8 mouse cellular contexts compared by ENCODE assay signal in the genomic region with DNA sequence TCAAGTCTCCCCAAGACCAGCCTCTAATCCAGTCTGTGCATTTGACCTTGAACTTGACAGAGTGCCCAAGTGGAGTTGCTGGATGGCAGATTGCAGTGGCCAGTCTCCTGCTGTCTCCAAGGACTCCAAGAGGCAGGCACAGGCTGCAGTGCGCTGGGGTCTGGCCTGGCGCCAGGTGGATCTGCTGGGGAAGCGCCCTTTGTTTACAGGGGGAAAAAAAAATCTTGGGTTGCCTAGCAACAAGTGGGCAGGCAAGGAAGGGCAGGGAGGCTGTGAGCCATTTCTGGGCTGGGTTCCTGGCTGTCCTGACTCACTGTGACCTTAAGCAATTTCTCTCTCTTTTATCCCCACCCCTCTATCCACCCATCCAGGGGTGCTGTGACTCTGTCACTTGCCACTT. TPM values are rescaled to one million over a fixed set of nuclear protein-coding genes. Genes with fewer than 3 reads are reported as not detected.
DNase-seq lines count a peak whose midpoint lies in the region; ATAC-seq and TF ChIP-seq lines count a peak whose summit lies in the region.
"Had no signal": no experiment of that assay in that cellular context is flagged by ENCODE, and none has a peak within 500 bp of the region (broad histone marks: within the 10 kb centered on the region; RNA-seq: fewer than 3 reads in every experiment).

No protein-coding gene starts in this region.

- no peaks in the 10 kb centered on the region for H3K79me2 ChIP-seq in heart, adult 2 months (replicated peaks; ENCODE audit: control insufficient read depth, insufficient read depth, low read length)

- no peak overlapping the region for H3K27ac ChIP-seq in embryonic facial prominence, embryonic 11.5 days (replicated peaks; ENCODE audit: low read depth, low read length)
- H3K27ac ChIP-seq in heart, adult 2 months, result peak overlapping the region; percentile 65
- peak overlapping the region; percentile 77 for H3K27ac ChIP-seq in midbrain, embryonic 10.5 days (replicated peaks)
- H3K27ac ChIP-seq: limb, embryonic 12.5 days had no signal

- intact Hi-C loops in heart, adult 2 months (cut with DNase I), result no loop called here
- intact Hi-C loops in left cerebral cortex, postnatal 36 days (cut with DNase I), result no loop called here

- peak; percentile 80 to 87 for DNase-seq in adrenal gland, postnatal 4 days (ENCODE audit: low spot score in 2 of 2)
- peak; percentile 59 for DNase-seq in embryonic facial prominence, embryonic 11.5 days (ENCODE audit: low spot score)
- peak; percentile 89 to 93 for DNase-seq in heart, adult 2 months
- DNase-seq in kidney, adult 8-10 months, result peak; percentile 69 to 84
- peak; percentile 38 to 67 for DNase-seq in left cerebral cortex, postnatal 36 days (ENCODE audit: low spot score in 2 of 2)
- DNase-seq in midbrain, embryonic 10.5 days (ENCODE audit: low spot score), result peak; percentile 75
- peak; percentile 91 for DNase-seq in skeletal muscle tissue, adult 2 months (ENCODE audit: low read depth, low spot score)

- no peaks in the 10 kb centered on the region for H3K36me3 ChIP-seq in embryonic facial prominence, embryonic 11.5 days (replicated peaks; ENCODE audit: control insufficient read depth, insufficient read depth, low read depth, low read length)
- H3K36me3 ChIP-seq in heart, adult 2 months (ENCODE audit: control insufficient read depth, insufficient read depth, low read length), result no peaks in the 10 kb centered on the region
- H3K36me3 ChIP-seq in midbrain, embryonic 10.5 days, result no peaks in the 10 kb centered on the region
- H3K36me3 ChIP-seq: limb, embryonic 12.5 days had no signal

- no peaks in the 10 kb centered on the region for H3K27me3 ChIP-seq in embryonic facial prominence, embryonic 11.5 days (ENCODE audit: control insufficient read depth, insufficient read depth, low read length)
- H3K27me3 ChIP-seq in heart, adult 2 months (ENCODE audit: control insufficient read depth, insufficient read depth, low read length), result no peaks in the 10 kb centered on the region
- peaks cover 57% of the 10 kb centered on the region for H3K27me3 ChIP-seq in midbrain, embryonic 10.5 days (ENCODE audit: low read depth, poor library complexity, severe bottlenecking)

- H3K9me3 ChIP-seq in embryonic facial prominence, embryonic 11.5 days (replicated peaks; ENCODE audit: control insufficient read depth, low read length), result no peaks in the 10 kb centered on the region
- no peaks in the 10 kb centered on the region for H3K9me3 ChIP-seq in midbrain, embryonic 10.5 days (replicated peaks)
- H3K9me3 ChIP-seq: limb, embryonic 12.5 days had no signal

- no peak overlapping the region for H3K9ac ChIP-seq in embryonic facial prominence, embryonic 11.5 days (replicated peaks; ENCODE audit: low read length)
- no peak overlapping the region for H3K9ac ChIP-seq in heart, adult 2 months (ENCODE audit: low read depth, low read length)
- H3K9ac ChIP-seq: limb, embryonic 12.5 days had no signal

- no peaks in the 10 kb centered on the region; the same call in 1 of the 2 replicates for H3K4me1 ChIP-seq in embryonic facial prominence, embryonic 11.5 days (ENCODE audit: control insufficient read depth, insufficient read depth, low read length)
- H3K4me1 ChIP-seq in heart, adult 2 months (ENCODE audit: control insufficient read depth, insufficient read depth, low read length), result peaks cover 16% of the 10 kb centered on the region
- H3K4me1 ChIP-seq in midbrain, embryonic 10.5 days, result peaks cover 57% of the 10 kb centered on the region

- 0 out of 2 replicates have a peak, but pooled peaks have one; percentile 21 for TF ChIP-seq EP300 in heart, adult 2 months (IDR thresholded peaks at IDR 0.05; ENCODE audit: insufficient read depth, low read depth, low read length)

- 0 out of 2 replicates have a peak, but pooled peaks have one; percentile 51 for ATAC-seq in embryonic facial prominence, embryonic 11.5 days (replicated peaks; ENCODE audit: insufficient number of reproducible peaks, low FRiP score, low TSS enrichment, low read depth)

- no peak for TF ChIP-seq POLR2A in heart, adult 2 months (IDR thresholded peaks at IDR 0.05; ENCODE audit: insufficient read depth, low read depth, low read length)

- no peak overlapping the region for H3K4me3 ChIP-seq in embryonic facial prominence, embryonic 11.5 days (ENCODE audit: low read depth, low read length)
- no peak overlapping the region for H3K4me3 ChIP-seq in heart, adult 2 months
- H3K4me3 ChIP-seq in midbrain, embryonic 10.5 days, result peak overlapping the region; percentile 14; the same call in 1 of the 2 replicates
- H3K4me3 ChIP-seq: limb, embryonic 12.5 days had no signal

- no peak for TF ChIP-seq CTCF in heart, adult 2 months (IDR thresholded peaks at IDR 0.05)

- no peak overlapping the region for H3K4me2 ChIP-seq in embryonic facial prominence, embryonic 11.5 days (ENCODE audit: low read depth, low read length)
- H3K4me2 ChIP-seq: limb, embryonic 12.5 days had no signal

- WGBS in embryonic facial prominence, embryonic 11.5 days, result 11% methylated on average over 3 of the region's 3 CpGs
- WGBS in heart, adult 2 months, result 0% methylated on average over 3 of the region's 3 CpGs
- WGBS in midbrain, embryonic 10.5 days, result 11% methylated on average over 3 of the region's 3 CpGs

RNA-seq across cellular contexts. Expression of gene Rfx2, which starts 20.6 kb away (rescaled TPM):
- 1 to 10 TPM; 7.4 to 7.6 TPM for total RNA-seq in adrenal gland, postnatal 4 days (2021)
- 2.3 and 2.4 TPM in 2 replicates for polyA plus RNA-seq in embryonic facial prominence, embryonic 11.5 days (2014; fragmentation: Nextera tagmentation; extraction: Ambion mirVana)
- 1 to 10 TPM; 2.8 to 3.0 TPM for total RNA-seq in heart, adult 2 months (2021)
- 5.1 and 6.0 TPM in 2 replicates for polyA plus RNA-seq in heart, adult 2 months (2012; rRNA removed)
- 1 to 10 TPM; 2.7 to 2.9 TPM for total RNA-seq in left cerebral cortex, postnatal 36 days (2021)
- polyA plus RNA-seq in midbrain, embryonic 10.5 days (2016; fragmentation: Nextera tagmentation; extraction: Ambion mirVana), result 9.8 TPM in 2 replicates

RNA-seq across cellular contexts. Expression of gene Prr22, which starts 40.2 kb away (rescaled TPM):
- under 1 TPM; 0.76 to 0.90 TPM for total RNA-seq in adrenal gland, postnatal 4 days (2021)
- 0.66 and 0.72 TPM in 2 replicates for polyA plus RNA-seq in embryonic facial prominence, embryonic 11.5 days (2014; fragmentation: Nextera tagmentation; extraction: Ambion mirVana)
- total RNA-seq in heart, adult 2 months (2021), result under 1 TPM; 0.11 to 0.29 TPM
- 1.2 and 2.0 TPM in 2 replicates for polyA plus RNA-seq in heart, adult 2 months (2012; rRNA removed)
- total RNA-seq in left cerebral cortex, postnatal 36 days (2021), result 1 to 10 TPM; 1.2 to 1.3 TPM
- polyA plus RNA-seq in midbrain, embryonic 10.5 days (2016; fragmentation: Nextera tagmentation; extraction: Ambion mirVana), result 1.5 and 2.2 TPM in 2 replicates

RNA-seq across cellular contexts. Expression of gene Dus3l, which starts 45.7 kb away (rescaled TPM):
- 10 to 100 TPM; 53.0 to 56.2 TPM for total RNA-seq in adrenal gland, postnatal 4 days (2021)
- 30.1 and 32.3 TPM in 2 replicates for polyA plus RNA-seq in embryonic facial prominence, embryonic 11.5 days (2014; fragmentation: Nextera tagmentation; extraction: Ambion mirVana)
- total RNA-seq in heart, adult 2 months (2021), result 10 to 100 TPM; 17.7 to 19.4 TPM
- polyA plus RNA-seq in heart, adult 2 months (2012; rRNA removed), result 36.2 and 38.7 TPM in 2 replicates
- total RNA-seq in left cerebral cortex, postnatal 36 days (2021), result 10 to 100 TPM; 57.6 to 75.6 TPM
- 44.7 and 45.6 TPM in 2 replicates for polyA plus RNA-seq in midbrain, embryonic 10.5 days (2016; fragmentation: Nextera tagmentation; extraction: Ambion mirVana)

RNA-seq across cellular contexts. Expression of gene Nrtn, which starts 52.9 kb away (rescaled TPM):
- 1 to 10 TPM; 4.1 to 5.2 TPM for total RNA-seq in adrenal gland, postnatal 4 days (2021)
- polyA plus RNA-seq in embryonic facial prominence, embryonic 11.5 days (2014; fragmentation: Nextera tagmentation; extraction: Ambion mirVana), result 6.7 and 7.8 TPM in 2 replicates
- total RNA-seq in heart, adult 2 months (2021), result 10 to 100 TPM; 24.4 to 26.8 TPM
- 26.2 and 49.3 TPM in 2 replicates for polyA plus RNA-seq in heart, adult 2 months (2012; rRNA removed)
- total RNA-seq in left cerebral cortex, postnatal 36 days (2021), result 1 to 10 TPM; 5.9 to 7.3 TPM
- polyA plus RNA-seq in midbrain, embryonic 10.5 days (2016; fragmentation: Nextera tagmentation; extraction: Ambion mirVana), result 4.1 and 5.6 TPM in 2 replicates
